Mouse (Mus musculus): ENCODE measurements at regions not wholly inside any gene's neighbourhood (a gene's known extent, or its start where the extent isn't known, plus 50 kb on each side); places are given as distances from the start of the nearest gene placed in this dataset.

DNA sequence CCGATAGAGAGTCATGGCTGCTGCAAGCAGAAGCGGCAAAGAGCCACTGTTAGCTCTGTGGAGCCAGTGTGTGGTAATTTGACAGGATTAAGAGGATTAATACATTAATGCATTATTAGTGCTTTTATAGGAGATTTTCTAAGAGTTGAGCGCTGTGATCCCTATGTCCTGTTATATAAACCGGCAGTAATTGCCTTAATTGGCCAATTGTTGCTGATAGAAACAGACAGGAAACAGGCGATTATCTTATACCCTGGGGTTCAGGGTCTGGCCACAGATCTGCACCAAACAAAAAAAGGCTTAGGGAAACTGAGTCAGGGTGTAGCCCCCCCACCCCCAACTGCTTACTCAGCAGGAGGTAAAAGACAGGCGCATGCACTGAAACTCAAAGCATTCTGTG is 436.7 kb downstream of the Cdk5rap2 start:
- no peak for TF ChIP-seq TAL1 (IDR thresholded peaks at IDR 0.05; ENCODE audit: low read length)
- no peak for TF ChIP-seq GATA1 (IDR thresholded peaks at IDR 0.05; ENCODE audit: low read length)

All from erythroblast, embryonic 14.5 days (primary cell).